Mouse (Mus musculus) ES-Bruce4 (cell line): Measurements from ENCODE around the gene Hsd3b4. TPM values are rescaled to one million over a fixed set of nuclear protein-coding genes. Genes with fewer than 3 reads are reported as not detected.
"Not testable (repeated sequence)": the region's sequence is repeated elsewhere in the genome, so short reads cannot be mapped to it uniquely, and the experiment has no call there.

Experiments used
- H3K27ac ChIP-seq: 2 replicates; pipeline ENCODE4 v1.5.1; 2012; ENCODE audit warnings: low read length, inconsistent platforms; ENCODE audit not compliant: insufficient read depth
- H3K27me3 ChIP-seq: 2 replicates; pipeline ENCODE4 v1.6.1; 2012; ENCODE audit warnings: mild to moderate bottlenecking, low read length, inconsistent platforms; ENCODE audit not compliant: control insufficient read depth, poor library complexity, insufficient read depth, severe bottlenecking
- H3K36me3 ChIP-seq: 2 replicates; pipeline ENCODE4 v1.6.1; 2012; ENCODE audit warnings: inconsistent platforms, mild to moderate bottlenecking, low read length, moderate library complexity; ENCODE audit not compliant: control insufficient read depth, poor library complexity, insufficient read depth, severe bottlenecking
- H3K4me1 ChIP-seq: one replicate; pipeline ENCODE4 v1.8.1; 2011; ENCODE audit warnings: low read length; ENCODE audit not compliant: control insufficient read depth, insufficient read depth
- H3K4me3 ChIP-seq: 2 replicates; pipeline ENCODE4 v1.5.1; 2011; ENCODE audit warnings: low read depth, mild to moderate bottlenecking, low read length
- H3K9ac ChIP-seq: 2 replicates; pipeline ENCODE4 v1.6.1; 2012; ENCODE audit warnings: low read depth, mild to moderate bottlenecking, inconsistent platforms; ENCODE audit not compliant: poor library complexity, severe bottlenecking
- H3K9me3 ChIP-seq: replicated peaks from 2 replicates; pipeline ENCODE4 v1.6.1; 2012; ENCODE audit warnings: mild to moderate bottlenecking, low read length, inconsistent platforms; ENCODE audit not compliant: control insufficient read depth, poor library complexity, insufficient read depth, severe bottlenecking
- polyA plus RNA-seq: library from polyadenylated mRNA; stranded (reverse); fragments of >200 nt; gene quantifications from 2 replicates; pipeline ENCODE4 v1.2.4, GENCODE M21; 2011; ENCODE audit warnings: low read depth; ENCODE audit not compliant: missing spikeins, insufficient read depth, insufficient read length

Hsd3b4 gene
- polyA plus RNA-seq, 1 experiment = not detected

DNA sequence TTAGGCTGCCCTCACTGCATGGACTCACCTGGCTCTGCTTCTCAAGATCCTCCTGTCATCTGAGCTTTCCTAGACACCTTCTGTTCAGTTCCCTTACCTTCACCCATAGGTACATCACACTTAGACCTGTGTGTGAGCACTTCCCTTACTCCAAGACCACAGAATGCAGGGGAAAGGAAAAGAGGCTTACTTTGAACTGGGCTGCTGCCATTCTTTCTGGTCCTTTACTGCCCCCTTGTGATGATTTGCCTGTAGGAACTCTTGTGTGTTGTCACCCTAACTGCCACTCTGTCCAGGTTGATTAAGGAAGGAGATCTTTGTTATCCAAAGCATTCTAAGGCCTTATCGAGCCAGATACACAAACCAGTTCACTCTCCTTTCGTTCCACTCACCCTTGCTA is 13.6 kb downstream of the Hsd3b4 start:
- H3K27me3 ChIP-seq, H3K36me3 ChIP-seq, H3K9me3 ChIP-seq, H3K4me3 ChIP-seq, H3K4me1 ChIP-seq, H3K9ac ChIP-seq, H3K27ac ChIP-seq: not testable (repeated sequence)

DNA sequence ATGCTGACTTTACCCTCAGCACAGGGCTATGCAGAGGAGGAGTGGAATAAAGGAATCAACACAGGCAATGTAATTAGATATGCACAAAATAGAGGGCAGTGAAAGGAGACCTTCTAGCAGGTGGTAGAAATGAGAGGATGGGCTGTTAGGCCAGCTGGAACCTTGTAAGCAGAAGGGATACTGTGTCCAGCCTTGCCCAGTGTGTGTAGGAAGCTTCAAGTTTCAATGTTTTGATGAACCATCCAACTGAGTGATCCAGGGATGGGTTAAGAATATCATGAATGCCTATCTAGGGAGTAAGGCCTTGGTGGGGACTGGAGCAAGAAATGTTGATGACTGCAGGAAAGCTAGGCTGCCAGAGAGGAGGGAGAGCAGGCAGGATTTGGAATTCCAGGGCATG is 15.3 kb downstream of the Hsd3b4 start:
- H3K9me3 ChIP-seq, H3K4me3 ChIP-seq, H3K9ac ChIP-seq, H3K27ac ChIP-seq, H3K27me3 ChIP-seq, H3K36me3 ChIP-seq, H3K4me1 ChIP-seq: not testable (repeated sequence)

DNA sequence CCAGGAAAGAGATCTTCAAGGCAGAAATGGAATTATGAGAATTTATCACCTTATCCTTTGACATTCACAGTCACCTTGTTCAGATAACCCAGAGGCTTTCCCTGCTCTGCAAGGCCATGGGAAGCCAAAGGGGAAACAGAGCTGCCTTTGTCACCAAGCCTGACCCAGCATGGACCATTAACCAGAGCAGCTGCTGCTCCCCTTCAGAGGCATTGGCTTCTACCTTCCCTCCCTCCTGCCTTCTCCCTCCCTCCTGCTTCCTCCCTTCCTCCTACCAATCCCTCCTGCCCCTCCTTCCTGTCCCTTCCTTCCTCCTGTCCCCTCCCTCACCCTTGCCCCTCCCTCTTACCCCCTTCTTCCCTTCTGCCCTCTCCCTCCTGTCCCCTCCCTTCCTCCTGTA is 16.1 kb downstream of the Hsd3b4 start:
- not testable (repeated sequence) for H3K4me1 ChIP-seq, H3K4me3 ChIP-seq, H3K36me3 ChIP-seq, H3K9me3 ChIP-seq, H3K27me3 ChIP-seq, H3K27ac ChIP-seq, H3K9ac ChIP-seq

DNA sequence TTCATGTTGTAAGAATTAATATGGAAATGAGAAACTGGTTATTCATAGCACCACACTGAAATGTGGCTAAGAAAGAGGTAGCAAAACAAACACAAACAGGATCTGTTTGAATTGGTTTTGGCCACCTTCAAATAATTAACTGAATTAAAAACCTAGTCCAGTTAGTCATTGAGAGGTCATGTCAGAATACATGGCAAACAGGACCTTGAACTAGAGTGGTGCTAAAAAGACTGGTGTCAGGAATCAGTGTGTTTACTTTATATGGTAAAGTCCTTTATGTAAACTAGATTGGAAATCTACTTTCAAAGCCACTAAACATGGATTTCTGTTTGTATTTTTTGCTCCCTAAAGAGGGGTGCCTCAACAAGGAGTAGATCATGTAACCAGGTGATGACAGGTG is 38.8 kb downstream of the Hsd3b4 start:
- not testable (repeated sequence) for H3K36me3 ChIP-seq, H3K4me1 ChIP-seq, H3K9me3 ChIP-seq, H3K9ac ChIP-seq, H3K27me3 ChIP-seq, H3K27ac ChIP-seq, H3K4me3 ChIP-seq

DNA sequence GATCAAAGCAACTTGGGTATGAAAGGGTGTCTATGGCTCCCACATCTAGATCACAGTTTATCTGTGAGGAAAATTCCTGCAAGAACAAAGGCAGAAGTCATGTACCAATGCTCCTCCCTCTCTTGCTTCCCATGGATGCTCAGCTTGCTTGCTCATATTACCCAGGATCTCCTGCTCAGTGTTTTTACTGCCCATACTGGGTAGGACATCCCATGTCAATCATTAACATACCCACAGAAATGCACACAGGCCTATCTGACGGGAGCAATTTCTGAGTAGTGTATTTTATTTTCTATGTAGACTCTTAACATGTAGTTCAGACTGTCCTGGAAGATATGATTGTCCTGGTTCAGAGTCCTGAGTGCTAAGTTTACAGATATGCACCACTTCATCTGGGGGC is 39.3 kb downstream of the Hsd3b4 start:
- not testable (repeated sequence) for H3K4me1 ChIP-seq, H3K9me3 ChIP-seq, H3K27me3 ChIP-seq, H3K36me3 ChIP-seq, H3K9ac ChIP-seq, H3K27ac ChIP-seq, H3K4me3 ChIP-seq

DNA sequence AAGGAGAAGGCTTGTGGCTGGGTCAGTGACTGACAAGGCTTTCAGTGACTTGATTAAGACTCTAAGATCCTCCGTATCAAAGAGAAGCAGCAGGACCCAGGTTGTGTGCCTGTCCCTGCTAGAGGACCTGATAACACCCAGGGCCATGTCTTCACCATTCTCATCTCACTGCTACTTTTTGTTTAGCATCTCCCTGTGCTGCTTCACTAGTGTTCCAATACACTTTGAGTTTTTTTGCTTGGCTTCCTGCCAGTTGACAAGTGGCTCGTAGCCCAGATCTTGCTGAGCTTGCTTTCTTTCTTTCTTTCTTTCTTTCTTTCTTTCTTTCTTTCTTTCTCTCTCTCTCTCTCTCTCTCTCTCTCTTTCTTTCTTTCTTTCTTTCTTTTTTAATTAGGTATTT is 41.0 kb downstream of the Hsd3b4 start:
- not testable (repeated sequence) for H3K4me1 ChIP-seq, H3K9ac ChIP-seq, H3K27ac ChIP-seq, H3K27me3 ChIP-seq, H3K4me3 ChIP-seq, H3K36me3 ChIP-seq, H3K9me3 ChIP-seq

DNA sequence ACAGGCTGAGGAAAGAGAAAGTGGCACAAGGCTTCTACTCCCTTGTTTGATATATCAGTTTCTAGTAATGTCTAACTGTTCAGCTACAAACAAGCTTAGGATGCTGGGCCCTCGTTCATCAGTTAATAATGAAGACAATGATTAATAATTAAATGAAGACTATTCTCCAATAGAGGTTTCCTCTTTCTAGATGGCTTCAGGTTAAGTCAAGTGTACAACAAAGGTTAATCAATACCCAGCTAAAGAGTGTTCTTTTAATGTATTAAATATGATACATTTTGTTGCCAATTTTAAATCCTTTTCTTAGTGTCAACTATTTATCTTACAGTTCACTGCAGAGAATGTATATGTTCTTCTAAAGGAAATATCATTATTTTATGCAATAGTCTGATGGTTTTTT is 53.3 kb downstream of the Hsd3b4 start, which contains the start of gene Gm4450:
Gm4450 (minus strand) TSS at position 101 of the 400 bp plus-strand sequence.
- H3K27ac ChIP-seq, H3K27me3 ChIP-seq, H3K9ac ChIP-seq, H3K36me3 ChIP-seq, H3K4me3 ChIP-seq, H3K4me1 ChIP-seq, H3K9me3 ChIP-seq: not testable (repeated sequence)

DNA sequence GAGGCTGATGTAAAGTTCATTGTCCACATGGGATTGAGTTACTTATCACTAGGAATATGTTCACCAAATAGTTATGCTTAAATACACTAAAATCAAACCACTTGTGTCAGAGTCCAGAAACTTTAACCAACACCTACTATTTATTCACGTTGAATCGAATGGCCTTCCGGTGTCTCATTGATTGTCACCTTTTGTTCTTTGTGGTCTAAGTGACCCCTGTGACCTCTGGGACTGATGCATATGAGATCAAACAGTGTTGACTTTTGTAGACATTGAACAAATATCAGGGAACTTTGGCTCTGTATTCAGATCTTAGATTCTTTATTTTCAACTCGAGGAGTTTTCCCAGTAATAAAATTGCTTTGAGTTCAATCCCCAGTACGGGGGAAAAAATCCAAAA is 56.5 kb downstream of the Hsd3b4 start:
- not testable (repeated sequence) for H3K4me3 ChIP-seq, H3K27me3 ChIP-seq, H3K36me3 ChIP-seq, H3K9me3 ChIP-seq, H3K9ac ChIP-seq, H3K27ac ChIP-seq, H3K4me1 ChIP-seq

Other genes with a start within 250 kb of the Hsd3b4 start
- gene Hmgcs2, start 230.1 kb downstream of the Hsd3b4 start, polyA plus RNA-seq = not detected in 2 replicates
- gene Phgdh, start 170.5 kb downstream of the Hsd3b4 start, polyA plus RNA-seq = 118 and 125 TPM in 2 replicates
- gene Zfp697, start 128.1 kb downstream of the Hsd3b4 start, polyA plus RNA-seq = 7.3 and 8.2 TPM in 2 replicates
- gene Gm4450, start 53.4 kb downstream of the Hsd3b4 start, polyA plus RNA-seq = not detected in 2 replicates
- not detected in 2 replicates for gene Gm10681, start 78.3 kb upstream of the Hsd3b4 start, polyA plus RNA-seq
- gene Hsd3b5, start 119.7 kb upstream of the Hsd3b4 start, polyA plus RNA-seq = not detected in 2 replicates
- gene Hsd3b2, start 214.0 kb upstream of the Hsd3b4 start, polyA plus RNA-seq = 0.34 TPM in 1 of 2 replicates, not detected in the other